Mouse (Mus musculus) thymus, adult 2 months (tissue): ENCODE data around the gene Slc4a8. TPM values are rescaled to one million over a fixed set of nuclear protein-coding genes. Genes with fewer than 3 reads are reported as not detected.
"Not testable (repeated sequence)": the region's sequence is repeated elsewhere in the genome, so short reads cannot be mapped to it uniquely, and the experiment has no call there.

Experiments
- DNase-seq: peaks from one replicate; pipeline ENCODE4 v3.0.0; 2021
- H3K27ac ChIP-seq: fragments of 200-500 bp; 2 replicates; pipeline ENCODE4 v1.5.1; 2012; ENCODE audit warnings: low read length, control low read depth; ENCODE audit not compliant: control insufficient read depth, insufficient read depth
- H3K27me3 ChIP-seq: fragments of 200-500 bp; 2 replicates; pipeline ENCODE4 v1.6.1; 2012; ENCODE audit warnings: mild to moderate bottlenecking, low read length, moderate library complexity, mixed read lengths; ENCODE audit not compliant: control insufficient read depth, insufficient read depth
- H3K36me3 ChIP-seq: fragments of 200-500 bp; 2 replicates; pipeline ENCODE4 v1.6.1; 2012; ENCODE audit warnings: mild to moderate bottlenecking, low read length, moderate library complexity; ENCODE audit not compliant: control insufficient read depth, insufficient read depth
- H3K4me1 ChIP-seq: fragments of 200-500 bp; replicated peaks from 2 replicates; pipeline ENCODE4 v1.6.1; 2012; ENCODE audit warnings: low read length; ENCODE audit not compliant: control insufficient read depth, insufficient read depth
- H3K4me3 ChIP-seq: fragments of 200-500 bp; 2 replicates; pipeline ENCODE4 v1.5.1; 2012; ENCODE audit warnings: mild to moderate bottlenecking, low read length, control low read depth, moderate library complexity; ENCODE audit not compliant: control insufficient read depth, insufficient read depth
- CTCF ChIP-seq: fragments of 200-500 bp; IDR thresholded peaks from 2 replicates; pipeline ENCODE4 v1.5.1; 2012; ENCODE audit warnings: mild to moderate bottlenecking, control low read depth, low read length, moderate library complexity, borderline replicate concordance; ENCODE audit not compliant: control insufficient read depth, poor library complexity, insufficient read depth; ENCODE audit errors: extremely low read depth
- POLR2A ChIP-seq: fragments of 200-500 bp; IDR thresholded peaks from 2 replicates; pipeline ENCODE4 v1.6.1; 2012; ENCODE audit warnings: mild to moderate bottlenecking, low read length, control low read depth, moderate library complexity; ENCODE audit not compliant: control insufficient read depth, poor library complexity, insufficient read depth; ENCODE audit errors: extremely low read depth
- WGBS: fragments of 180-500 bp; shearing (Covaris S2); methylation state at CpG from one replicate; pipeline ENCODE4 v1.1.7; 2018; 5-methylcytosine and 5-hydroxymethylcytosine counted together
- polyA plus RNA-seq: library from polyadenylated mRNA; depleted of rRNA; stranded (reverse); fragments of >200 nt; gene quantifications from 2 replicates; pipeline ENCODE4 v1.2.3, GENCODE M21; 2012

Gene Slc4a8
- polyA plus RNA-seq, 1 experiment: 11.9 TPM

- 87% methylated on average over 16 of the region's 16 CpGs for WGBS
- H3K27me3 ChIP-seq: no peaks in the 10 kb centered on the region; the same call in 1 of the 2 replicates
- peaks cover 15% of the 10 kb centered on the region for H3K4me1 ChIP-seq
These were observed 2.8 kb downstream of the Slc4a8 start for GRCm38 (mm10) chr15:100764163-100764951.

GRCm38 (mm10) chr15:100766826-100767225 lies 5.3 kb downstream of the Slc4a8 start:
- Histone ChIP-seq H3K4me3 (no peak overlapping the region), H3K4me1 (peaks cover 4% of the 10 kb centered on the region), H3K36me3 (no peaks in the 10 kb centered on the region), H3K27me3 (no peaks in the 10 kb centered on the region; the same call in 1 of the 2 replicates), H3K27ac (no peak overlapping the region)
- DNase-seq: no peak
- 90% methylated on average over 9 of the region's 9 CpGs for WGBS
- TF ChIP-seq POLR2A: no peak
- no peak for TF ChIP-seq CTCF

More at GRCm38 (mm10) chr15:100764163-100764951, 2.8 kb downstream of the Slc4a8 start:
- Histone ChIP-seq H3K36me3 (no peaks in the 10 kb centered on the region), H3K27ac (no peak overlapping the region), H3K4me3 (no peak overlapping the region)
- TF ChIP-seq CTCF (no peak), POLR2A (no peak)
- no peak for DNase-seq

- 86% methylated on average over 13 of the region's 13 CpGs for WGBS
- TF ChIP-seq CTCF: no peak
- TF ChIP-seq POLR2A: no peak
- no peaks in the 10 kb centered on the region for H3K36me3 ChIP-seq
- H3K4me1 ChIP-seq: no peaks in the 10 kb centered on the region
- H3K4me3 ChIP-seq: no peak overlapping the region
- no peak overlapping the region for H3K27ac ChIP-seq
- DNase-seq: no peak
- no peaks in the 10 kb centered on the region; the same call in 1 of the 2 replicates for H3K27me3 ChIP-seq
These were observed 6.3 kb downstream of the Slc4a8 start for GRCm38 (mm10) chr15:100767851-100768250.

- not testable (repeated sequence) for H3K4me3 ChIP-seq, H3K36me3 ChIP-seq, H3K27ac ChIP-seq, H3K4me1 ChIP-seq, DNase-seq, H3K27me3 ChIP-seq
- 94% methylated on average over 4 of the region's 4 CpGs for WGBS
These were observed 7.5 kb downstream of the Slc4a8 start for GRCm38 (mm10) chr15:100769023-100769422.

- Histone ChIP-seq H3K4me1 (no peaks in the 10 kb centered on the region), H3K36me3 (no peaks in the 10 kb centered on the region), H3K27ac (no peak overlapping the region), H3K4me3 (no peak overlapping the region), H3K27me3 (no peaks in the 10 kb centered on the region)
- 97% methylated on average over 5 of the region's 5 CpGs for WGBS
- no peak for DNase-seq
- no peak for TF ChIP-seq POLR2A
- TF ChIP-seq CTCF: no peak
These were observed 8.8 kb downstream of the Slc4a8 start for GRCm38 (mm10) chr15:100770338-100770737.

- DNase-seq: no peak
- Histone ChIP-seq H3K27me3 (no peaks in the 10 kb centered on the region), H3K27ac (no peak overlapping the region), H3K36me3 (no peaks in the 10 kb centered on the region), H3K4me1 (no peaks in the 10 kb centered on the region), H3K4me3 (no peak overlapping the region)
- WGBS: 86% methylated on average over 4 of the region's 4 CpGs
- TF ChIP-seq CTCF (no peak), POLR2A (no peak)
These were observed 11.1 kb downstream of the Slc4a8 start for GRCm38 (mm10) chr15:100772685-100773084.

GRCm38 (mm10) chr15:100773859-100774258 lies 12.3 kb downstream of the Slc4a8 start:
- not testable (repeated sequence) for H3K27me3 ChIP-seq, H3K4me3 ChIP-seq, H3K4me1 ChIP-seq, H3K27ac ChIP-seq, H3K36me3 ChIP-seq, DNase-seq
- 96% methylated on average over 6 of the region's 6 CpGs for WGBS
